Mouse (Mus musculus) heart, embryonic 14.5 days (tissue): ENCODE results near the gene Lypd4. TPM values are rescaled to one million over a fixed set of nuclear protein-coding genes. Genes with fewer than 3 reads are reported as not detected.

Source experiments
- ATAC-seq: fragments of 200-750 bp; cut with Nextera tagmentation; 2 replicates; pipeline ENCODE4 v1.8.0; 2017; ENCODE audit warnings: low read depth, moderate TSS enrichment; ENCODE audit not compliant: insufficient number of reproducible peaks, insufficient read depth, low FRiP score
- H3K27ac ChIP-seq, 2 experiments: fragments of 200-500 bp in 1 of 2; fragments of 300-500 bp in 1 of 2; sonication (generic) in 1 of 2; replicated peaks in 1 of 2; 2 replicates each; pipeline ENCODE4 v1.5.1; 2012 to 2014; ENCODE audit warnings: low read depth in 2 of 2, low read length in 2 of 2, control low read depth in 1 of 2, mild to moderate bottlenecking in 1 of 2, mixed read lengths in 1 of 2; ENCODE audit not compliant: control insufficient read depth in 1 of 2, insufficient read depth in 1 of 2
- H3K27me3 ChIP-seq: fragments of 300-500 bp; sonication (generic); 2 replicates; pipeline ENCODE4 v1.6.1; 2014; ENCODE audit warnings: mild to moderate bottlenecking, low read length, control low read depth; ENCODE audit not compliant: control insufficient read depth, insufficient read depth
- H3K36me3 ChIP-seq: fragments of 300-500 bp; sonication (generic); 2 replicates; pipeline ENCODE4 v1.6.1; 2014; ENCODE audit warnings: mild to moderate bottlenecking, control low read depth, low read length, mixed read lengths; ENCODE audit not compliant: control insufficient read depth, insufficient read depth
- H3K4me1 ChIP-seq, 2 experiments: fragments of 200-500 bp in 1 of 2; fragments of 300-500 bp in 1 of 2; sonication (generic) in 1 of 2; 2 replicates each; pipeline ENCODE4 v1.6.1; 2012 to 2014; ENCODE audit warnings: low read length in 2 of 2, control low read depth in 1 of 2, mixed read lengths in 1 of 2; ENCODE audit not compliant: control insufficient read depth in 2 of 2, insufficient read depth in 2 of 2
- H3K4me2 ChIP-seq: fragments of 300-500 bp; sonication (generic); 2 replicates; pipeline ENCODE4 v1.6.1; 2014; ENCODE audit warnings: mild to moderate bottlenecking, low read length
- H3K4me3 ChIP-seq, 2 experiments: fragments of 200-500 bp in 1 of 2; fragments of 300-500 bp in 1 of 2; sonication (generic) in 1 of 2; 2 replicates each; pipeline ENCODE4 v1.5.1; 2012 to 2014; ENCODE audit warnings: low read length in 2 of 2, mild to moderate bottlenecking in 2 of 2, control low read depth in 1 of 2, low read depth in 1 of 2, moderate library complexity in 1 of 2; ENCODE audit not compliant: control insufficient read depth in 1 of 2, insufficient read depth in 1 of 2
- H3K9ac ChIP-seq: fragments of 300-500 bp; sonication (generic); 2 replicates; pipeline ENCODE4 v1.6.1; 2014; ENCODE audit warnings: mild to moderate bottlenecking, low read length
- H3K9me3 ChIP-seq: fragments of 300-500 bp; sonication (generic); 2 replicates; pipeline ENCODE4 v1.6.1; 2016; ENCODE audit warnings: low read length, control low read depth; ENCODE audit not compliant: control insufficient read depth
- WGBS: fragments of 180-500 bp; shearing (Covaris S2); extraction: QIAGEN DNeasy Blood & Tissue Kit; methylation state at CpG from one replicate; pipeline ENCODE4 v1.1.7; 2014; 5-methylcytosine and 5-hydroxymethylcytosine counted together
- polyA plus RNA-seq: library from polyadenylated mRNA; unstranded; fragments of >200 nt; fragmentation: Nextera tagmentation; extraction: Ambion mirVana; gene quantifications from 2 replicates; pipeline ENCODE4 v1.2.1, GENCODE M21; 2014

Gene Lypd4
- polyA plus RNA-seq, 1 experiment from 2014 or later, result not detected

GRCm38 (mm10) chr7:24877588-24877987 lies 7.8 kb upstream of the Lypd4 start:
- no peaks in the 10 kb centered on the region for H3K36me3 ChIP-seq
- ATAC-seq, result no peak
- H3K4me1 ChIP-seq, result no peaks in the 10 kb centered on the region
- H3K9ac ChIP-seq, result no peak overlapping the region
- no peak overlapping the region for H3K4me3 ChIP-seq
- H3K27me3 ChIP-seq, result no peaks in the 10 kb centered on the region
- H3K27ac ChIP-seq, result no peak overlapping the region
- no peak overlapping the region for H3K4me2 ChIP-seq
- no peaks in the 10 kb centered on the region for H3K9me3 ChIP-seq
- 74% methylated on average over 3 of the region's 3 CpGs for WGBS

- WGBS, result 62% methylated on average over 17 of the region's 17 CpGs
- H3K27me3 ChIP-seq, result peaks cover 20% of the 10 kb centered on the region
- H3K36me3 ChIP-seq, result no peaks in the 10 kb centered on the region
- peaks cover 4% of the 10 kb centered on the region; the same call in 1 of the 2 replicates for H3K9me3 ChIP-seq
- no peak overlapping the region for H3K27ac ChIP-seq
- ATAC-seq, result no peak
- H3K4me3 ChIP-seq, result no peak overlapping the region
- H3K9ac ChIP-seq, result no peak overlapping the region
- no peak overlapping the region for H3K4me2 ChIP-seq
- no peaks in the 10 kb centered on the region for H3K4me1 ChIP-seq
These were observed 661 bp downstream of the Lypd4 start for GRCm38 (mm10) chr7:24869080-24869479.

GRCm38 (mm10) chr7:24864156-24864555 lies 5.6 kb downstream of the Lypd4 start:
- no peaks in the 10 kb centered on the region for H3K36me3 ChIP-seq
- no peak overlapping the region for H3K4me2 ChIP-seq
- no peaks in the 10 kb centered on the region for H3K4me1 ChIP-seq
- H3K27ac ChIP-seq, result no peak overlapping the region
- no peaks in the 10 kb centered on the region for H3K9me3 ChIP-seq
- ATAC-seq, result no peak
- H3K9ac ChIP-seq, result no peak overlapping the region
- WGBS, result 35% methylated on average over 6 of the region's 6 CpGs
- H3K4me3 ChIP-seq, result no peak overlapping the region
- H3K27me3 ChIP-seq, result peaks cover 6% of the 10 kb centered on the region

- WGBS, result 75% methylated on average over 4 of the region's 4 CpGs
- no peaks in the 10 kb centered on the region for H3K36me3 ChIP-seq
- ATAC-seq, result no peak
These were observed 6.9 kb downstream of the Lypd4 start for GRCm38 (mm10) chr7:24862853-24863252.

GRCm38 (mm10) chr7:24861913-24862312 lies 7.8 kb downstream of the Lypd4 start, which contains the start of gene Gm9844:
Gm9844 (plus strand) TSS chr7:24862213.
- Histone ChIP-seq H3K9ac (no peak within 1 kb of the TSS), H3K4me1 (no peaks in the 10 kb centered on the region), H3K27me3 (no peaks in the 10 kb centered on the region), H3K27ac (no peak within 1 kb of the TSS), H3K36me3 (no peaks in the 10 kb centered on the region), H3K4me3 (no peak within 1 kb of the TSS), H3K9me3 (no peaks in the 10 kb centered on the region), H3K4me2 (no peak within 1 kb of the TSS)
- WGBS, result 81% methylated on average over 7 of the region's 7 CpGs
- ATAC-seq, result no peak

More at GRCm38 (mm10) chr7:24862853-24863252, 6.9 kb downstream of the Lypd4 start:
- Histone ChIP-seq H3K4me2 (no peak overlapping the region), H3K27me3 (no peaks in the 10 kb centered on the region), H3K9me3 (no peaks in the 10 kb centered on the region), H3K4me1 (no peaks in the 10 kb centered on the region), H3K4me3 (no peak overlapping the region), H3K27ac (no peak overlapping the region), H3K9ac (no peak overlapping the region)

GRCm38 (mm10) chr7:24859234-24859633 lies 10.5 kb downstream of the Lypd4 start:
- H3K27ac ChIP-seq, result no peak overlapping the region
- 63% methylated on average over 5 of the region's 5 CpGs for WGBS
- H3K9me3 ChIP-seq, result no peaks in the 10 kb centered on the region
- H3K36me3 ChIP-seq, result no peaks in the 10 kb centered on the region
- no peak overlapping the region for H3K4me2 ChIP-seq
- H3K27me3 ChIP-seq, result no peaks in the 10 kb centered on the region
- no peak for ATAC-seq
- no peak overlapping the region for H3K4me3 ChIP-seq
- no peak overlapping the region for H3K9ac ChIP-seq
- H3K4me1 ChIP-seq, result no peaks in the 10 kb centered on the region

- H3K27ac ChIP-seq, result no peak overlapping the region
- no peak overlapping the region for H3K4me2 ChIP-seq
- no peaks in the 10 kb centered on the region for H3K36me3 ChIP-seq
- H3K27me3 ChIP-seq, result no peaks in the 10 kb centered on the region
- H3K9ac ChIP-seq, result no peak overlapping the region
- no peak for ATAC-seq
- no peak overlapping the region for H3K4me3 ChIP-seq
- H3K9me3 ChIP-seq, result no peaks in the 10 kb centered on the region
- H3K4me1 ChIP-seq, result no peaks in the 10 kb centered on the region; a peak in 1 of 4 replicates
- 35% methylated on average over 6 of the region's 6 CpGs for WGBS
These were observed 13.2 kb downstream of the Lypd4 start for GRCm38 (mm10) chr7:24856460-24857120.

- H3K27me3 ChIP-seq, result no peaks in the 10 kb centered on the region
- H3K27ac ChIP-seq, result no peak overlapping the region
- H3K4me1 ChIP-seq, result no peaks in the 10 kb centered on the region; a peak in 1 of 4 replicates
- H3K36me3 ChIP-seq, result no peaks in the 10 kb centered on the region
- ATAC-seq, result no peak
- no peak overlapping the region for H3K4me2 ChIP-seq
- WGBS, result 29% methylated on average over 7 of the region's 7 CpGs
- H3K9ac ChIP-seq, result no peak overlapping the region
- H3K4me3 ChIP-seq, result no peak overlapping the region
- H3K9me3 ChIP-seq, result no peaks in the 10 kb centered on the region
These were observed 16.0 kb downstream of the Lypd4 start for GRCm38 (mm10) chr7:24853695-24854094.
